Mouse (Mus musculus): ENCODE results near the gene Hspa5.
"Not testable (repeated sequence)": the region's sequence is repeated elsewhere in the genome, so short reads cannot be mapped to it uniquely, and the experiment has no call there.

The Hspa5 gene

DNA sequence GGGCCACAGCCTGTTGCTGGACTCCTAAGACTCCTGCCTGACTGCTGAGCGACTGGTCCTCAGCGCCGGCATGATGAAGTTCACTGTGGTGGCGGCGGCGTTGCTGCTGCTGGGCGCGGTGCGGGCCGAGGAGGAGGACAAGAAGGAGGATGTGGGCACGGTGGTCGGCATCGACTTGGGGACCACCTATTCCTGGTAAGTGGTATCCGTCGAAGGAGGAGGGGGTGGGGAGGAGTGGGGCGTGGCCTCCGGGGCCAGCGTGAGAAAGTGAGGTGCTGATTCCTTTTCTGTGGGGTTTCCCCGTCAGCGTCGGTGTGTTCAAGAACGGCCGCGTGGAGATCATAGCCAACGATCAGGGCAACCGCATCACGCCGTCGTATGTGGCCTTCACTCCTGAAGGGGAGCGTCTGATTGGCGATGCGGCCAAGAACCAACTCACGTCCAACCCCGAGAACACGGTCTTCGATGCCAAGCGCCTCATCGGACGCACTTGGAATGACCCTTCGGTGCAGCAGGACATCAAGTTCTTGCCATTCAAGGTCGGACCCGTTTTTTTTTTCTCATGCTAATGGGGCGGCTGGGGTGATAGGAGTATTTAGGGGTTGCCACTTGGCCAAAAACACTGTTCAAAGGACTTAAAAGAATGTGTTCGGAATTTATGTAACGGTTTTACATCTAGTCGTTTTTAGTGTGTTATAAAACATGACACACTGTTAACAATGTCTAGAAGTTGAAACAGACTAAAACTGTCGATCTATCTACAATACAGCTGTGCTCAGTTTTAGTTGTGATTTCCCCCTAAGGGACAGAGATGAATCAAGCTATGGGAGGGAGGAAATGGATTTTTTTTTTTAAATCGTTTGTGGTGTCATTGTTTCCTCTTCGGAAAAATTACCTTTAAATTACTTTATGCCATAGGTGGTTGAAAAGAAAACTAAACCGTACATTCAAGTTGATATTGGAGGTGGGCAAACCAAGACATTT is 774 bp downstream of the Hspa5 start:
- DNase-seq: no peak

DNA sequence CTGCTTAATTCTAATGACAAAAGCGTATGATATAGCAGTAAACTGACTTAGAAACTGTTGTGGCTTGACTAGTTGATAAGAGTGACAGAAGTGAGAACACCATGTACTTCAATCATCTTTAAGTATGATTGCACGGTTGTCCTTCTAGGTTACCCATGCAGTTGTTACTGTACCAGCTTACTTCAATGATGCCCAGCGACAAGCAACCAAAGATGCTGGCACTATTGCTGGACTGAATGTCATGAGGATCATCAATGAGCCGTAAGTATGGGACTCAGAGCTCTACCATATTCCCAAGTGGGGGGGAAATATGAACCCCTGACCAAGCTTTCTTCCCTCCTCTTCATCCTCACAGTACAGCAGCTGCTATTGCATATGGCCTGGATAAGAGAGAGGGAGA is 1.9 kb downstream of the Hspa5 start:
- DNase-seq: no peak

DNA sequence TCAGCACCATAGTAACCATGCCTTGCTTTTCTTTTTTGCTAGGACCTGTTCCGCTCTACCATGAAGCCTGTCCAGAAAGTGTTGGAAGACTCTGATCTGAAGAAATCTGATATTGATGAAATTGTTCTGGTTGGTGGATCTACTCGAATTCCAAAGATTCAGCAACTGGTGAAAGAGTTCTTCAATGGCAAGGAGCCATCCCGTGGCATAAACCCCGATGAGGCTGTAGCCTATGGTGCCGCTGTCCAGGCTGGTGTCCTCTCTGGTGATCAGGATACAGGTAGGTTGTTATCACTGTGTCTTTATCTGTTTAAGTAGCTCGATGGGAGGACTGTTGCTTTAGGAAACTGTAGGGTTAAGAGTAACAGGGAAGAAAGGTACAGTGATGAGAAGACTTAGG is 2.7 kb downstream of the Hspa5 start:
- DNase-seq: no peak

GRCm38 (mm10) chr2:34777237-34777868 is 5.6 kb downstream of the Hspa5 start:
- no peak for DNase-seq

DNA sequence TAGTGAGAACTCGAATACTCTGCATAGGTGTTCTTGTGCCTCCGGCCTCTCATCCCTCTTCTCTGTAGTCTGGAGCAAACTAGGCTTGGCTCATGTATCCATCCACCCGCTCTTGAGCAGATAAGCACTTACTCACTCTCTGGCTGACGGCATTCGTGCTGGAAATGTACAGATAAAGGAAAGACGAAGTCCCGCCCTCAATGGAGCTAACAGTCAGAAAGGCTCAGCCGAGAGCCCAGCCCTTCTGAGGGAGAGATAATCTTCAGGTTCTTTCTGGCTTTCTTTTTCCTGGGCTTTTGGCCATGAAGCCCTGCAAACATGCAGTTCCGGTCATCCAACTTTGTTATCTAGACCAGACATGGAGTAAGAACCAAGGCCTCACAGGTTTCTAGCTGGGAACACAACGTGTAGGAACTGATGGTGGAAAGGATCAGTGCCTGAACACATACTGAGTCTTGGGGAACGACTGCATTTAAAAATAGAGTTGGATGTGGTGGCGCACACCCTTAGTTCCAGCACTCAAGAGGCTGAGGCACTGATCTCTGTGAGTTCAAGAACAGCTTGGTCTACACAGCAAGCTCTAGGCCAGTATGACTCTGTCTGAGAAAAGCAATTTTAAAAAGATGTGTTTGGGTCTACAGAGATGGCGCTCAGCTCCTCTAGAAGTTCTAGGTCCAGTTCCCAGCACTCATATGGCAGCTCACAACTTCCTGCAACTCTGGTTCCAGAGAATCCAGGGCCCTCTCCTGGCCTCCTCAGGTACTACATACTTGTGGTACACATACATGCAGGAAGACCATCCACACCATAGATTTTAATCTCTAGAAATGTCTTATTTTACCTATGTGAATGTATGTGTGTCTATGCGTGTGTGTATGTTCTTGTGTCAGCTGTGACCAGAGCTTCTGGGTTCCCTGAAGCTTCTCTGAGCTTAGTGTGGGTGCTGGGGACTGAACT is 11.6 kb downstream of the Hspa5 start:
- no peak for DNase-seq

DNA sequence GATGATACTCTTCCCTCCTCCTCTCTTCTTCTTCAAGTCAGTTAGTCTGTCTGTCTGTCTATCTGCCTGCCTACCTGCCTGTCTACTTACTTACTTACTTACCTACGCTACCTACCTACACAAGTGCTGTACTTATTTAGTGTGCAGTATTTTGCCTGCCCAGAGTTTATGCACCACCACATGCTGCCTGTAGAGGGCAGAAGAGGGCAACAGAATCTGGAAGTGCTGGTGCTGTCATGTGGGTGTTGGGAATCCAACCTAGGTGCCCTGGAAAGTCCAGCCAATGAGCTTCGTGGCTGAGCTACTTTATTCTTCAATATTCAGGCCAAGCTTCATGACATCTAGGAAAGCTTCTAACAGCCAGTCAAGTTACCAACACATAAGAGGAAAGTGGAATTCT is 12.3 kb downstream of the Hspa5 start:
- DNase-seq: peak; percentile 72

DNA sequence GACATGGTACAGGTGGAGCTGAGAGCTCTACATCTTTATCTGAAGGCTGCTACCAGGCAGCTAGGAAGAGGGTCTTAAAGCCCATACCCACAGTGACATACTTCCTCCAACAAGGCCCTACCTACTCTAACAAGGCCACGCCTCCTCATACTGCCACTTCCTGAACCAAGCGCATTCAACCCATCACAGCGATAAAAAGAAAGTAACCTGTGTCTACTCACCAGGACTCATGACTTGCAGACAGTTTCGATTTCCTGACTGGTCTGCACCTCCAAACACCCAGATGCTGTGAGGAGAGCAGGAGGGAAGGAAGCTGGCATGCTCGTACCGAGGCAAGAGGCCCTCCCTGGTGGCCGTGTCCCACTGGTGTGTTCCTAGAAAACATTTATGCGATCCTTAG is 18.5 kb downstream of the Hspa5 start:
- DNase-seq: no peak

DNA sequence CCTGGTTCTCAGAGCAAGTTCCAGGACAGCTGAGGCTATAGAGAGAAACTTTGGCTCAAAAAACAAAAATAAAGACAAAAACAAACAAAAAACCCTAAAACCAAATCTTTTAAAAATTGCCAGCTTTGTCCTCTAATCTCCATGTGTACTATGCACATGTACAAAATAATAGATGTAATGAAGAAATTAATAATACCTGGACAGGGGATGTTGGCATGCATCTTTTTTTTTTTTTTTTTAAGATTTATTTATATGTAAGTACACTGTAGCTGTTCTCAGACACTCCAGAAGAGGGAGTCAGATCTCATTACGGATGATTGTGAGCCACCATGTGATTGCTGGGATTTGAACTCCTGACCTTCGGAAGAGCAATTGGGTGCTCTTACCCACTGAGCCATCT is 20.8 kb downstream of the Hspa5 start:
- DNase-seq: not testable (repeated sequence)

GRCm38 (mm10) chr2:34794511-34794910 is 22.7 kb downstream of the Hspa5 start:
- no peak for DNase-seq

GRCm38 (mm10) chr2:34795426-34795825 is 23.7 kb downstream of the Hspa5 start:
- DNase-seq: no peak

GRCm38 (mm10) chr2:34799357-34800256 is 27.8 kb downstream of the Hspa5 start, which contains the start of gene Rabepk:
Rabepk (minus strand) TSS chr2:34799912.
- DNase-seq: peak; percentile 88

- DNase-seq: no peak
Measured at GRCm38 (mm10) chr2:34800371-34800770, 28.6 kb downstream of the Hspa5 start.

GRCm38 (mm10) chr2:34801516-34802482 is 30.0 kb downstream of the Hspa5 start:
- DNase-seq: peak; percentile 99

- DNase-seq: peak; percentile 46
Measured at GRCm38 (mm10) chr2:34802565-34803245, 30.9 kb downstream of the Hspa5 start.

DNA sequence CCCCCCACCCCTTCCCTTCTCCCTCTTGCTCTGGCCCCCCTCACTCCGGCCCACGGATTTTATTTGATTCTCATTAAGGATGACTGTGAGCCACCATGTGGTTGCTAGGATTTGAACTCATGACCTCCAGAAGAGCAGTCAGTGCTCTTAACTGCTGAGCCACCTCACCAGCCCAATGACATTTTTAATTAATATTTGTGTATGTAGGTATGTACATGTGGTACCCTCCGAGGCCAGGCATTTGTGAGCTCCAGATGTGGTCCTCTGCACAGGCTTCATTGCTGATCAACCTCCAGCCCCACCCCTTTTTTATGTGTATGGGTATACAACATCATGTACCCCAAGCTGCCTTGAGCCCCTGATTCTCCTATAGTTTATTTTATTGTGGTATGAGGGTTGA is 32.0 kb downstream of the Hspa5 start:
- peak; percentile 22 for DNase-seq

DNA sequence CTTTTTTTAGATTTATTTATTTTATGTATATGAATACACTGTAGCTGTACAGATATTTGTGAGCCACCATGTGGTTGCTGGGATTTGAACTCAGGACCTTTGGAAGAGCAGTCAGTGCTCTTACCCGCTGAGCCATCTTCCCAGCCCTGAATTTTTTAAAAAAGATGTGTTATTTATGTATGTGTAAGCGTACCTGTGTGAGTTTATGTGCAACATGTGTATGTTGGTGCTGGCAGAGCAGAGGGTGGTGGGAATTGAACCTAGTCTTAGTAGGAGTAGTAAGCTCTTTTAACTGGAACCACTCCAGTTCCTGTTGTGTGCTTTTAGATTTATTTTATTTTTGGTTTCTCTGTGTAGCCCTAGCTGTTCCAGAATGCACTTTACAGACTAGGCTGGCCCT is 32.4 kb downstream of the Hspa5 start:
- no peak for DNase-seq

DNA sequence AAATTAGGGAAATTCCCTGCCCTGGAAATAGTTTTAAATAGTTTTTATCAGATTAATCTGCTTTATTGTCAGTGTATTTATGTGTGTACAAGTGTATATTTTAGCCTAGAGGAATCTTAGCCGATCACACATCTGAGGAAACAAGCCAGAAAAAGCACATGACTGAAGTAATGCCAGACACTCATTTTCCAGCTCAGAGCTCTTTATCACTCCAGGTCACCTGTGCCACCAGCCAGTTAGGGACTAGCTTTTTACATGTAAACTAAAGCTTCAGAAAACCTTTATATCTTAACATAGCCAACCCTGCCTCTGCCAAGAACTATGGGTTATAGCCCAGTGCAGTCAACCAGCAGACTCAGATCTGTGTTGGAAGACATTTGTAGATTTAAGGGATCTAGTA is 33.0 kb downstream of the Hspa5 start:
- peak; percentile 66 for DNase-seq

DNA sequence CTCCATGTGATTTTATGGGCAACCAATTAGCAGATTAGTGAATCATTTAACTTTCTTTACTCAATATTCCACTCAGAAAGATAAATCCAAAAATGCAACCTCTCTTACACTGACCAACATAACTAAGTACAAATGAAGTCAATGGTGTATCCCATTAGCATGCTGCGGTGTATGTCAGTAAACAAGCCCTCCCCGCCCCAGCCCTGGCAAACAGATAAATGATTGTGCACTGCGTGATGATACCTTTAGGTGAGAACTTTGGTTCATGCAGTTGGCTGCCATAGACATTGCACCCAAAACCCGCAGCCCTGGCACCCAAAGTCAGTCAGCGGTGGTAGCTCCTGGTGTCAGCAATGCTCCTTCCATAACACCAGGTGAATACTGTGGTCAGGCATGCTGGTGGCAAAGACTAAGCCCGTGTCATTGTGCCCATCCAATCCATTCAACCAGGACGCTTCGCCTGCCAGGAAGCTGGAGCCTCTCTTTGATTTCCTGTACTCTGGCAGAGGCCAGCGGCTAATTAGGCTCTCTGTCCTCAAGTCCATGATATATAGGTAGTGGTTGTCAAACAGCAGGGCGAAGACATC is 33.7 kb downstream of the Hspa5 start:
- peak; percentile 21 for DNase-seq

GRCm38 (mm10) chr2:34808057-34808456 is 36.3 kb downstream of the Hspa5 start:
- no peak for DNase-seq

DNA sequence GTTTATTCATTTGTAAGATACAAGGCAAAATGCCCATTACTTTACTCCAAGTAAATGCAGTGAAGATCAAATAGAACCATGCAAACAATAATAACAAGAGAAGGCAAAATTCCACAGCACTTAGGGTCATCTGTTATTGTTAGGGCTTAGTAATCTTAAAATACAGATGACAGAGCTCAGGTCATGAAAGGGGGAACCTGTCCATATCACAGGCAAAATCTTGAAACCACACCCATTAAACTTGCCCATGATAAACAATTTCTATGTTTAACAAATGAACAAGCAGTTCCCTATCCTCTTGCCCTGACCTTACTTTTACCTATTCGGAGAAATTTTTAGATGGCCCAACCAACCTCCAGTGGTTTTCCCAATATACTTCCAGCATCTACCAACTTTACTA is 37.8 kb downstream of the Hspa5 start:
- no peak for DNase-seq

All from kidney, adult 9 months (tissue).